Mouse (Mus musculus) heart, adult 2 months (tissue): Measurements from ENCODE around the gene Noct. TPM values are rescaled to one million over a fixed set of nuclear protein-coding genes. Genes with fewer than 3 reads are reported as not detected.
A peak's percentile ranks its signal among the peaks of the same experiment; 100 is the strongest.

Source experiments
- DNase-seq, 2 experiments: peaks; one replicate each; pipeline ENCODE4 v3.0.0; 2021
- H3K27ac ChIP-seq: fragments of 200-600 bp; 2 replicates; pipeline ENCODE4 v1.8.1; 2022
- H3K27me3 ChIP-seq: fragments of 200-500 bp; 2 replicates; pipeline ENCODE4 v1.6.1; 2012; ENCODE audit warnings: mild to moderate bottlenecking, low read length, inconsistent platforms, mixed read lengths; ENCODE audit not compliant: control insufficient read depth, insufficient read depth
- H3K36me3 ChIP-seq: fragments of 200-500 bp; 2 replicates; pipeline ENCODE4 v1.6.1; 2012; ENCODE audit warnings: low read length, inconsistent platforms; ENCODE audit not compliant: control insufficient read depth, insufficient read depth
- H3K4me1 ChIP-seq: fragments of 200-500 bp; 2 replicates; pipeline ENCODE4 v1.6.1; 2011; ENCODE audit warnings: low read length; ENCODE audit not compliant: control insufficient read depth, insufficient read depth
- H3K4me3 ChIP-seq: fragments of 200-600 bp; 2 replicates; pipeline ENCODE4 v1.8.1; 2022
- H3K79me2 ChIP-seq: fragments of 200-500 bp; replicated peaks from 2 replicates; pipeline ENCODE4 v1.6.1; 2012; ENCODE audit warnings: mild to moderate bottlenecking, inconsistent platforms, low read length, moderate library complexity, mixed read lengths; ENCODE audit not compliant: control insufficient read depth, insufficient read depth
- H3K9ac ChIP-seq: fragments of 200-500 bp; 2 replicates; pipeline ENCODE4 v1.6.1; 2012; ENCODE audit warnings: low read depth, mild to moderate bottlenecking, control low read depth, inconsistent platforms, low read length, mixed read lengths
- CTCF ChIP-seq: fragments of 200-600 bp; IDR thresholded peaks from 2 replicates; pipeline ENCODE4 v1.8.1; 2022; ENCODE audit warnings: antibody characterized with exemption, mild to moderate bottlenecking, moderate library complexity
- EP300 ChIP-seq: fragments of 200-500 bp; IDR thresholded peaks from 2 replicates; pipeline ENCODE4 v1.6.1; 2011; ENCODE audit warnings: low read depth, low read length, control low read depth; ENCODE audit not compliant: insufficient read depth
- POLR2A ChIP-seq: fragments of 200-500 bp; IDR thresholded peaks from 2 replicates; pipeline ENCODE4 v1.6.1; 2011; ENCODE audit warnings: mild to moderate bottlenecking, low read depth, low read length, control low read depth; ENCODE audit not compliant: insufficient read depth
- WGBS: fragments of 180-500 bp; shearing (Covaris S2); methylation state at CpG from one replicate; pipeline ENCODE4 v1.1.7; 2018; 5-methylcytosine and 5-hydroxymethylcytosine counted together
- intact Hi-C: fragments of 180-260 bp; cut with DNase I; formaldehyde crosslinking; loops from one replicate; pipeline ENCODE4 v1.15.1; 2025
- polyA plus RNA-seq: library from polyadenylated mRNA; depleted of rRNA; stranded (reverse); fragments of >200 nt; gene quantifications from 2 replicates; pipeline ENCODE4 v1.2.3, GENCODE M21; 2012
- total RNA-seq, 2 experiments: library from RNA; stranded (reverse); gene quantifications; 2 replicates each; pipeline ENCODE4 v1.2.3; 2021

Noct gene
- total and polyA plus RNA-seq, 3 experiments = 23.2 to 45.1 (median 39.4) TPM

DNA sequence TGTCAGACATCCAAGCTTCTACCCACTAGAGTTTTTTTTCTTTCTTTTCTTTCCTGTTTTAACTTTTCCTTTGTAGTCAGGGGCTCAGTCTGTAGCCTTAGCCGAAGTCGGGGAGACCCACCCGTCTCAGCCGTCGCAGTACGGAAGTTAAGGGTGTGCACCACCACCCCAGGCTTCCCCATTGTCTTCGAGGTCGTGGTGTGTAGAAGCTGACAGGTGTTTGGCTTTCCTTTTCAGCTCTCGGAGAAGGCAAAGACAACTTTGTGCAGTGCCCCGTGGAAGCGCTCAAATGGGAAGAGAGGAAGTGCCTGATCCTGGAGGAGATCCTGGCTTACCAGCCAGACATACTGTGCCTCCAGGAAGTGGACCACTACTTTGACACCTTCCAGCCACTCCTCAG, 25.2 kb downstream of the Noct start:
- Histone ChIP-seq H3K9ac (no peak overlapping the region), H3K4me3 (no peak overlapping the region), H3K36me3 (peaks cover 4% of the 10 kb centered on the region; the same call in 1 of the 2 replicates), H3K4me1 (no peaks in the 10 kb centered on the region), H3K79me2 (peaks cover 2% of the 10 kb centered on the region), H3K27ac (no peak overlapping the region), H3K27me3 (no peaks in the 10 kb centered on the region)
- no peak for TF ChIP-seq CTCF
- TF ChIP-seq POLR2A = no peak
- no peak for TF ChIP-seq EP300
- peak in 1 of 2 experiments; percentile 11 for DNase-seq
- 54% methylated on average over 11 of the region's 11 CpGs for WGBS
- intact Hi-C loops = no loop called here

DNA sequence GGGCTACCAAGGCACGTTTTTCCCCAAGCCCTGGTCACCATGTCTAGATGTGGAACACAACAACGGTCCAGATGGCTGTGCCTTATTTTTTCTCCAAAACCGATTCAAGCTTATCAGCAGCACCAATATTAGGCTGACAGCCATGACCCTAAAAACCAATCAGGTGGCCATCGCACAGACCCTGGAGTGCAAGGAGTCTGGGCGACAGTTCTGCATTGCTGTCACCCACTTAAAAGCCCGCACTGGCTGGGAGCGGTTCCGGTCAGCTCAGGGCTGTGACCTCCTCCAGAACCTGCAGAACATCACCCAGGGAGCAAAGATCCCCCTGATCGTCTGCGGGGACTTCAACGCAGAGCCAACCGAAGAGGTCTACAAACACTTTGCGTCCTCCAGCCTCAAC, 25.6 kb downstream of the Noct start:
- no peaks in the 10 kb centered on the region for H3K4me1 ChIP-seq
- TF ChIP-seq EP300 (no peak), CTCF (no peak), POLR2A (no peak)
- no peak overlapping the region for H3K4me3 ChIP-seq
- no peaks in the 10 kb centered on the region for H3K27me3 ChIP-seq
- 89% methylated on average over 13 of the region's 13 CpGs for WGBS
- H3K9ac ChIP-seq = no peak overlapping the region
- peak in 1 of 2 experiments; percentile 18 for DNase-seq
- peaks cover 2% of the 10 kb centered on the region for H3K79me2 ChIP-seq
- H3K36me3 ChIP-seq = peaks cover 4% of the 10 kb centered on the region; the same call in 1 of the 2 replicates
- intact Hi-C loops = no loop called here
- H3K27ac ChIP-seq = no peak overlapping the region

DNA sequence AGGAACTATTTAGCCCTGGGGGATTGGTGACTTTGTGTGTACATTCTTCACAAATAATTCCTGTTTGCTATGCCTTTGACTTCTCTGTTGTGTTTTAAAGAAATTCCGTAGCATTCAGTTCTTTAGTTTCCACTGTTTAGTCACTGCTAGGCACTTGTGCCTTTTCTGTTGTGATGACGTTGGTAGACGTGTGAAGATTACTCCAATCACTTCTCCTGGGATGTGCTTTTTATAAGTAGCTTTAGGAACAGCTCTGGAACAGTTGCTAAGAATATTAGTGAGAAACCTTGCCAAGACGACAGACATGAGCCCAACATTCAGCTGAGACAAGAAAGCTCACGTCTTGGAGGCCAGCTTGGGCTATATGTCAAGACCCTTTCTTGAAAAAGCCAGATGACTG, 26.8 kb downstream of the Noct start:
- intact Hi-C loops = no loop called here
- H3K4me1 ChIP-seq = no peaks in the 10 kb centered on the region
- H3K27me3 ChIP-seq = no peaks in the 10 kb centered on the region
- H3K4me3 ChIP-seq = no peak overlapping the region
- DNase-seq = peak in 1 of 2 experiments; percentile 7
- H3K27ac ChIP-seq = no peak overlapping the region
- H3K36me3 ChIP-seq = peaks cover 9% of the 10 kb centered on the region
- no peaks in the 10 kb centered on the region; the same call in none of the 2 replicates for H3K79me2 ChIP-seq
- no peak for TF ChIP-seq POLR2A
- WGBS = 42% methylated on average over 5 of the region's 5 CpGs
- H3K9ac ChIP-seq = no peak overlapping the region

GRCm38 (mm10) chr3:51252223-51252622, 28.0 kb downstream of the Noct start:
- 98% methylated on average over 1 of the region's 1 CpGs for WGBS
- Histone ChIP-seq H3K79me2 (no peaks in the 10 kb centered on the region; the same call in none of the 2 replicates), H3K4me3 (no peak overlapping the region), H3K27me3 (no peaks in the 10 kb centered on the region), H3K9ac (no peak overlapping the region), H3K27ac (no peak overlapping the region), H3K4me1 (peaks cover under 1% of the 10 kb centered on the region), H3K36me3 (peaks cover 13% of the 10 kb centered on the region)
- no peak for TF ChIP-seq CTCF
- no peak for TF ChIP-seq EP300
- no peak for TF ChIP-seq POLR2A
- peak in 1 of 2 experiments; percentile 11 for DNase-seq
- intact Hi-C loops = no loop called here

GRCm38 (mm10) chr3:51252689-51253402, 28.6 kb downstream of the Noct start:
- 83% methylated on average over 12 of the region's 12 CpGs for WGBS
- Histone ChIP-seq H3K4me3 (no peak overlapping the region), H3K4me1 (peaks cover 3% of the 10 kb centered on the region), H3K79me2 (no peaks in the 10 kb centered on the region; the same call in none of the 2 replicates), H3K27me3 (no peaks in the 10 kb centered on the region), H3K9ac (no peak overlapping the region), H3K27ac (no peak overlapping the region), H3K36me3 (peaks cover 19% of the 10 kb centered on the region)
- intact Hi-C loops = no loop called here
- DNase-seq = peak in 1 of 2 experiments; percentile 12
- TF ChIP-seq POLR2A = no peak

DNA sequence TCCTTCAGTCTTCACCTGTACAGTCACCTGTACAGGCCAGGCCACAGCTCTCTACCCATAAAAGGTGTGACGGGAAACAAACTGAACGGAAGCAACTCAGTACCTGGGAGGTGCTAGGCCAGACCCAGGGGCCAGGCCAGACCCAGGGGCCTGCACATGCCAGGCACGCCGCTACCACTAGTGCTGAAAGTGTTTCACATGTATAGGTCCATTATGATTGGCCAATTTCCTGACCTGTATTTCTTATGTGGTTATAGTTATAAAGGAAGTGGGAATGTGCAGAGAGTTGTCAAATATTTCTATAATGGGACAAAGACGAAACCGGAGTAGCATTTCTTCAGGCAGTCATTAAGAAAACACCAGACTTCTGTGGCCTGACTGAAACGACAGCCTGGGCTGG, 30.5 kb downstream of the Noct start:
- Histone ChIP-seq H3K4me1 (peaks cover 4% of the 10 kb centered on the region), H3K27ac (no peak overlapping the region), H3K27me3 (no peaks in the 10 kb centered on the region), H3K9ac (no peak overlapping the region), H3K4me3 (no peak overlapping the region), H3K36me3 (peaks cover 25% of the 10 kb centered on the region), H3K79me2 (no peaks in the 10 kb centered on the region; the same call in none of the 2 replicates)
- DNase-seq = peak in 1 of 2 experiments; percentile 5
- intact Hi-C loops = no loop called here
- 88% methylated on average over 7 of the region's 7 CpGs for WGBS
- TF ChIP-seq CTCF (no peak), EP300 (no peak), POLR2A (no peak)
